Mouse (Mus musculus): Measurements from ENCODE around the gene Samd3.

DNA sequence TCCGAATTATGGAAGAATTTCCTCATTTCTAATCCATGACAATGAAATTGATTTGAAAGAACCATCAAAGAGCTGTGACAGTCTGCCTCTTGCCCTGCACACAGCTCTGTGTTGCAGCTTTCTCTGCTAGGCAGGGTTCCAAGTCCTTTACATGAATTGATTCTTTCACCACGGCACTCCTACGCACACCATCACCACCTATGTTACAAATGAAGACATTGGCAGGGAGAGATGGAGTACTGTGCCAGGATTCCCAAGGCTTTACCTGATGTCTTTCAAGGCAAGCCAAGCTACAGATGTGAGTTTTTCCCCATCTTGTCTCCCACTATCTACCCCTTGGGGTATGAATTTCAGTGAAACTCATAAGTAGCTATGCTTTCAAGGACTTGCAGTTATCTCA lies 67.7 kb downstream of the Samd3 start:
- no peak for TF ChIP-seq POLR2A (IDR thresholded peaks at IDR 0.05; ENCODE audit: control insufficient read depth, low read depth, low read length)
- TF ChIP-seq CTCF (IDR thresholded peaks at IDR 0.05; ENCODE audit: control insufficient read depth, insufficient read depth, insufficient replicate concordance, low read depth, low read length) = no peak
